Mouse (Mus musculus): Measurements from ENCODE around the gene Nmt1. TPM values are rescaled to one million over a fixed set of nuclear protein-coding genes. Genes with fewer than 3 reads are reported as not detected.

The Nmt1 gene
- polyA plus RNA-seq, 1 experiment from 2014 or later, result 67.8 TPM

GRCm38 (mm10) chr11:103023974-103024373, 4.0 kb upstream of the Nmt1 start:
- Histone ChIP-seq H3K4me2 (no peak overlapping the region), H3K4me1 (replicated peaks; ENCODE audit: control insufficient read depth, insufficient read depth, low read length) (peaks cover 8% of the 10 kb centered on the region; the same call in 1 of the 2 replicates), H3K4me3 (ENCODE audit: low read depth, low read length) (no peak overlapping the region), H3K36me3 (ENCODE audit: control insufficient read depth, insufficient read depth, low read length) (peaks cover 7% of the 10 kb centered on the region; the same call in 1 of the 2 replicates), H3K27me3 (replicated peaks; ENCODE audit: control insufficient read depth, insufficient read depth, low read length) (no peaks in the 10 kb centered on the region), H3K9me3 (ENCODE audit: control insufficient read depth, low read length) (no peaks in the 10 kb centered on the region), H3K27ac (ENCODE audit: low read depth, low read length) (no peak overlapping the region), H3K9ac (ENCODE audit: low read depth, low read length) (no peak overlapping the region)
- DNase-seq (ENCODE audit: low spot score) (no peak), ATAC-seq (replicated peaks; ENCODE audit: low FRiP score) (no peak)
- WGBS, result 86% methylated on average over 3 of the region's 3 CpGs

GRCm38 (mm10) chr11:103026901-103027300, 1.1 kb upstream of the Nmt1 start:
- Histone ChIP-seq H3K4me2 (peak overlapping the region; percentile 61), H3K27ac (ENCODE audit: low read depth, low read length) (0 out of 2 replicates have a peak overlapping the region, but pooled peaks have one; percentile 30), H3K4me3 (ENCODE audit: low read depth, low read length) (peak overlapping the region; percentile 67), H3K9me3 (ENCODE audit: control insufficient read depth, low read length) (no peaks in the 10 kb centered on the region), H3K27me3 (replicated peaks; ENCODE audit: control insufficient read depth, insufficient read depth, low read length) (no peaks in the 10 kb centered on the region), H3K36me3 (ENCODE audit: control insufficient read depth, insufficient read depth, low read length) (peaks cover 7% of the 10 kb centered on the region; the same call in 1 of the 2 replicates), H3K4me1 (replicated peaks; ENCODE audit: control insufficient read depth, insufficient read depth, low read length) (peaks cover 24% of the 10 kb centered on the region), H3K9ac (ENCODE audit: low read depth, low read length) (peak overlapping the region; percentile 83)
- 82% methylated on average over 3 of the region's 3 CpGs for WGBS
- DNase-seq (ENCODE audit: low spot score) (no peak), ATAC-seq (replicated peaks; ENCODE audit: low FRiP score) (no peak)

GRCm38 (mm10) chr11:103027570-103028175, 317 bp upstream of the Nmt1 start:
- Histone ChIP-seq H3K4me2 (peak overlapping the region; percentile 61), H3K9me3 (ENCODE audit: control insufficient read depth, low read length) (no peaks in the 10 kb centered on the region), H3K4me3 (ENCODE audit: low read depth, low read length) (peak overlapping the region; percentile 67), H3K36me3 (ENCODE audit: control insufficient read depth, insufficient read depth, low read length) (peaks cover 7% of the 10 kb centered on the region; the same call in 1 of the 2 replicates), H3K9ac (ENCODE audit: low read depth, low read length) (peak overlapping the region; percentile 83), H3K4me1 (replicated peaks; ENCODE audit: control insufficient read depth, insufficient read depth, low read length) (peaks cover 27% of the 10 kb centered on the region), H3K27me3 (replicated peaks; ENCODE audit: control insufficient read depth, insufficient read depth, low read length) (no peaks in the 10 kb centered on the region), H3K27ac (ENCODE audit: low read depth, low read length) (peak overlapping the region; percentile 85)
- ATAC-seq (replicated peaks; ENCODE audit: low FRiP score) (no peak), DNase-seq (ENCODE audit: low spot score) (no peak)
- 9% methylated on average over 8 of the region's 8 CpGs for WGBS

DNA sequence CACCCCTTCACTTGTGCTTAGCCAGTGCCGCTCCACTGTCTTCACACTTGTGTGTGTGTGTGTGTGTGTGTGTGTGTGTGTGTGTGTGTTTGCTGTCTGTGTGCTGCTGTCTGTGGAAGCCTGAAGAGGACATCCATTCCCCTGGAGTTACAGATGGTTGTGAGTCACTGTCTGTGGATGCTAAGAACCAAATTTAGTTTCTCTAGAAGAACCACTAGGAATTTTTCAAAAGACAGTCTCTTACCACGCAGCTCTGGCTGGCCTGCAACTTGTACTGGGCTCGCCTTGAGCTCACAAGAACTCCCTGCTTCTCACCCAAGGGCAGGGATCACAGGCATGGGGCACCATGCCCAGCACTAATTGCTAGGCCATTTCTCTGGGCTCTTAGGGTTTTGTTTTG, 5.0 kb downstream of the Nmt1 start:
- Histone ChIP-seq H3K4me3 (ENCODE audit: low read depth, low read length) (no peak overlapping the region), H3K9me3 (ENCODE audit: control insufficient read depth, low read length) (no peaks in the 10 kb centered on the region), H3K27ac (ENCODE audit: low read depth, low read length) (no peak overlapping the region), H3K27me3 (replicated peaks; ENCODE audit: control insufficient read depth, insufficient read depth, low read length) (no peaks in the 10 kb centered on the region), H3K9ac (ENCODE audit: low read depth, low read length) (no peak overlapping the region), H3K4me1 (replicated peaks; ENCODE audit: control insufficient read depth, insufficient read depth, low read length) (peaks cover 19% of the 10 kb centered on the region), H3K4me2 (peak overlapping the region; percentile 5; the same call in 1 of the 2 replicates), H3K36me3 (ENCODE audit: control insufficient read depth, insufficient read depth, low read length) (peaks cover 3% of the 10 kb centered on the region; the same call in 1 of the 2 replicates)
- 83% methylated on average over 3 of the region's 3 CpGs for whole genome bisulfite sequencing
- ATAC-seq (replicated peaks; ENCODE audit: low FRiP score), result no peak
- DNase-seq (ENCODE audit: low spot score), result no peak

DNA sequence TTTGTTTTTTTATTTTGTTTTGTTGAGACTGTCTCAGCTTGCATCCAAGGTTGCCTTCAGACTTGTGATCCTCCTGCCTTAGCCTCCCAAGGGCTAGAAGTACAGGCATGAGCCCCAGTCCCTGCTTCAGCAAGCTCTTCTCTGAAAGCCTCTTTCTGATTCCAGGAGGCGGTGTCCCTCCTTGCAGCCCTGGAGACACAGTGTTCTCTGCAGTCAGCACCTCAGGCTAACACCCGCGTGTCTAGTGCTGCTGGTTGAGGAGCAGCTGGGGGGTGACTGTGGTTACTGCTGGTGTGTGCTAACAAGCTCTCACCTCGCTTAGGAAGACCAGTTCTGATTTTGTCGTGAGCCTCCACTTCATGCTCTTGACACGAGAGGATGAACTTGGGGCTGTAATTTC, 7.0 kb downstream of the Nmt1 start:
- H3K27ac ChIP-seq (ENCODE audit: low read depth, low read length), result no peak overlapping the region
- 76% methylated on average over 6 of the region's 6 CpGs for WGBS
- DNase-seq (ENCODE audit: low spot score) (no peak), ATAC-seq (replicated peaks; ENCODE audit: low FRiP score) (no peak)
- no peaks in the 10 kb centered on the region for H3K27me3 ChIP-seq (replicated peaks; ENCODE audit: control insufficient read depth, insufficient read depth, low read length)
- peaks cover 17% of the 10 kb centered on the region for H3K4me1 ChIP-seq (replicated peaks; ENCODE audit: control insufficient read depth, insufficient read depth, low read length)
- H3K4me3 ChIP-seq (ENCODE audit: low read depth, low read length), result no peak overlapping the region
- no peak overlapping the region for H3K9ac ChIP-seq (ENCODE audit: low read depth, low read length)
- H3K4me2 ChIP-seq, result no peak overlapping the region
- H3K36me3 ChIP-seq (ENCODE audit: control insufficient read depth, insufficient read depth, low read length), result peaks cover 6% of the 10 kb centered on the region; the same call in 1 of the 2 replicates
- H3K9me3 ChIP-seq (ENCODE audit: control insufficient read depth, low read length), result no peaks in the 10 kb centered on the region

DNA sequence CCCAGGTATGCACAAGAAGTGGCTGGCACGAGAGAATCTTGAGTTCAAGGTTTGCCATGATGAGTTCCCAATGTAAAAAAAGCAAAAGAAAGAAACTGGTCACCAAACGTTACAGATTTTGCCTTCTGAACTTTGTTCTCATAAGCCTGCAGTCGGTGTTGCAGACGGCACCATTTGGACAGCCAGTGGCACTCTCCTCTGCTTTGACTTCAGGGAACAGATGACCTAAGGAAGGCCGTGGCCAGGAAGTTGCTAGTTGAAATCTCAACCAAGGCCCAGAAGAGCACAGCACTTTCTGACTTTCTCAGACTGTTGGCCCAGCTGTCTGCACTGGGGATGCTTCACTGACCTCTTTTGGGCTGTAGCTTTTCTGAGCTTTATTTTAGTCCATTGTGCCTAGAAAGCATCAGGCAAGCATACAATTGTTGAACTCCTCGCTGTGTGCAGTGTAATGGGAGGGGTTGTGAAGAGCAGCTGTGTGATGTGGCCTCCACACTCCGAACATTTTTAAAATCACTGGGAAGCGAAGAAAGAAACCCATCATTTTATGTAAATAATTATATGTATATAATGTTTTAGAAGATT, 9.0 kb downstream of the Nmt1 start:
- 87% methylated on average over 8 of the region's 8 CpGs for WGBS
- no peaks in the 10 kb centered on the region for H3K27me3 ChIP-seq (replicated peaks; ENCODE audit: control insufficient read depth, insufficient read depth, low read length)
- peaks cover 6% of the 10 kb centered on the region; the same call in 1 of the 2 replicates for H3K36me3 ChIP-seq (ENCODE audit: control insufficient read depth, insufficient read depth, low read length)
- DNase-seq (ENCODE audit: low spot score) (no peak), ATAC-seq (replicated peaks; ENCODE audit: low FRiP score) (no peak)
- peaks cover 12% of the 10 kb centered on the region for H3K4me1 ChIP-seq (replicated peaks; ENCODE audit: control insufficient read depth, insufficient read depth, low read length)
- no peak overlapping the region for H3K4me2 ChIP-seq
- no peaks in the 10 kb centered on the region for H3K9me3 ChIP-seq (ENCODE audit: control insufficient read depth, low read length)
- no peak overlapping the region for H3K27ac ChIP-seq (ENCODE audit: low read depth, low read length)
- H3K4me3 ChIP-seq (ENCODE audit: low read depth, low read length), result no peak overlapping the region
- no peak overlapping the region for H3K9ac ChIP-seq (ENCODE audit: low read depth, low read length)

DNA sequence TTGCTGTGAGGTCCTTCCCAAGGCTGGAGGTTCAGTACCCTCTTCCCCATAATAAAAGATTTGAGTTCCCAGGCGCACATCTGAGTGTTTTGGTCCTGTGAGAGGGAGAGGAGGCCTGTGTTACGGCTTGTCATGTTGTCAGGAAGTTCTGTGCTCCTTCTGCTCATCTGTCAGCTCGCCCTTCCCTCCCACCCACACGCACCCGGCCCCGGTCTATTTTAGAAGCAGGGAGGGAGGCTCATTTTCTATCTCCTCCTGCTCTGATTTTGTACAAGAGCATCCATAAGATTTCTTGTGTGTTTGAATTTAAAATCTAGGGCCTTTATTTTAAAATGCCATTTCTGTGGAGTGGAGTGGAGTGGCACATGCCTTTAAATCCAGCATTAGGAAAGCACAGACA, 10.0 kb downstream of the Nmt1 start:
- H3K9me3 ChIP-seq (ENCODE audit: control insufficient read depth, low read length), result no peaks in the 10 kb centered on the region
- H3K4me2 ChIP-seq, result no peak overlapping the region
- H3K4me3 ChIP-seq (ENCODE audit: low read depth, low read length), result no peak overlapping the region
- H3K9ac ChIP-seq (ENCODE audit: low read depth, low read length), result no peak overlapping the region
- H3K27me3 ChIP-seq (replicated peaks; ENCODE audit: control insufficient read depth, insufficient read depth, low read length), result no peaks in the 10 kb centered on the region
- H3K27ac ChIP-seq (ENCODE audit: low read depth, low read length), result no peak overlapping the region
- peaks cover 6% of the 10 kb centered on the region; the same call in 1 of the 2 replicates for H3K36me3 ChIP-seq (ENCODE audit: control insufficient read depth, insufficient read depth, low read length)
- no peak for DNase-seq (ENCODE audit: low spot score)
- ATAC-seq (replicated peaks; ENCODE audit: low FRiP score), result no peak
- H3K4me1 ChIP-seq (replicated peaks; ENCODE audit: control insufficient read depth, insufficient read depth, low read length), result peaks cover 9% of the 10 kb centered on the region; the same call in 1 of the 2 replicates
- WGBS, result 82% methylated on average over 6 of the region's 6 CpGs

GRCm38 (mm10) chr11:103042828-103043227, 14.8 kb downstream of the Nmt1 start:
- no peak for ATAC-seq (replicated peaks; ENCODE audit: low FRiP score)
- H3K4me2 ChIP-seq, result no peak overlapping the region
- no peaks in the 10 kb centered on the region for H3K9me3 ChIP-seq (ENCODE audit: control insufficient read depth, low read length)
- no peaks in the 10 kb centered on the region for H3K27me3 ChIP-seq (replicated peaks; ENCODE audit: control insufficient read depth, insufficient read depth, low read length)
- peaks cover 33% of the 10 kb centered on the region for H3K36me3 ChIP-seq (ENCODE audit: control insufficient read depth, insufficient read depth, low read length)
- WGBS, result 80% methylated on average over 4 of the region's 4 CpGs
- H3K9ac ChIP-seq (ENCODE audit: low read depth, low read length), result no peak overlapping the region
- H3K27ac ChIP-seq (ENCODE audit: low read depth, low read length), result no peak overlapping the region
- peaks cover 9% of the 10 kb centered on the region; the same call in 1 of the 2 replicates for H3K4me1 ChIP-seq (replicated peaks; ENCODE audit: control insufficient read depth, insufficient read depth, low read length)
- no peak overlapping the region for H3K4me3 ChIP-seq (ENCODE audit: low read depth, low read length)
- no peak for DNase-seq (ENCODE audit: low spot score)

DNA sequence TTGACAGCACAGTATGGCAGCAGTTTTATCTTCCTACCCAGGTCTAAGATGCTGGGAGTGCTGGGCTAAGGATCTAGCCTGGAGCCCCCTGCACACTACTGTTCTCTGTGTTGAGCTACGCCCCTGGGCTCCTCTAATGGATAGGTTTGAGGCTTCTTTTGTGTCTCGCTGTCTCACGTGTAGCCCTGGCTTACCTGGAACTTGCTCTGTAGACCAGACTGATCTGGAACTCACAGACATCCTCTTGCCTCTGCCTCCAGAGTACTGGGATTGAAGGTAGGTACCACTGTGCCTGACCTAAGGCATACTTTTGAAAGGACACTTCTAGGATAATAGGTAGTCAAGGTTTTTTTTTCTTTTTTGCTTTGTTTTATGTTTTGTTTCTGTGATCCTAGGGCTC, 16.0 kb downstream of the Nmt1 start:
- ATAC-seq (replicated peaks; ENCODE audit: low FRiP score), result no peak
- no peak for DNase-seq (ENCODE audit: low spot score)
- WGBS, result 93% methylated on average over 3 of the region's 3 CpGs
- H3K4me1 ChIP-seq (replicated peaks; ENCODE audit: control insufficient read depth, insufficient read depth, low read length), result peaks cover 5% of the 10 kb centered on the region; the same call in 1 of the 2 replicates
- H3K36me3 ChIP-seq (ENCODE audit: control insufficient read depth, insufficient read depth, low read length), result peaks cover 30% of the 10 kb centered on the region
- H3K4me2 ChIP-seq, result no peak overlapping the region
- no peaks in the 10 kb centered on the region for H3K27me3 ChIP-seq (replicated peaks; ENCODE audit: control insufficient read depth, insufficient read depth, low read length)
- H3K27ac ChIP-seq (ENCODE audit: low read depth, low read length), result no peak overlapping the region
- no peak overlapping the region for H3K9ac ChIP-seq (ENCODE audit: low read depth, low read length)
- no peaks in the 10 kb centered on the region for H3K9me3 ChIP-seq (ENCODE audit: control insufficient read depth, low read length)
- H3K4me3 ChIP-seq (ENCODE audit: low read depth, low read length), result no peak overlapping the region

Measured in liver, embryonic 11.5 days (tissue).